Mouse (Mus musculus): ENCODE measurements around the gene Msto1. TPM values are rescaled to one million over a fixed set of nuclear protein-coding genes. Genes with fewer than 3 reads are reported as not detected.

Msto1 gene
- polyA plus RNA-seq, 1 experiment from 2014 or later, result 50.1 TPM

GRCm38 (mm10) chr3:88862129-88862528 lies 51.7 kb downstream of the Msto1 start:
- WGBS, result 97% methylated on average over 3 of the region's 3 CpGs
- H3K9me3 ChIP-seq (ENCODE audit: control insufficient read depth, low read length), result no peaks in the 10 kb centered on the region

DNA sequence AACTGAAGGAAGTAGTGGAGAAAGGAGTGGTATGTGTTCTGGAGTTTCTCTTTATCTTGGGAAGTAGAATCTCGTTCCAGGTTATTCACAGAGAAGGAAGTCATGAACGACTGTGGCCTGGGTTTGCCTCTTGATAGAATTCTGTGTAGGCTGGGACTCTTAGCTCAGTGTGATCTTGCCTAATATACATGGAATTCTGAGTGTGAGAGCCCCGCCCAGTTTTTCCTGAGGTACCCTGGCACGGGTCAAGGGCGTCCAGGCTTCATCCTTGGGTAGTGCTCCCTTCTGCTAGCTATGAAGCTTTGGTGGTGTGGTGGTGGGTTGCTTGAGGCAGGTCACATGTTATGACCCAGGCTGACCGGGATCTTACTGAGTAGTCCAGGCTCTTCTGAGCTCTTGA lies 58.0 kb downstream of the Msto1 start:
- DNase-seq (ENCODE audit: low spot score) (no peak), ATAC-seq (ENCODE audit: low FRiP score) (no peak)
- no peak overlapping the region for H3K27ac ChIP-seq
- no peak overlapping the region for H3K9ac ChIP-seq
- no peak overlapping the region for H3K4me3 ChIP-seq (replicated peaks; ENCODE audit: low read length)
- no peaks in the 10 kb centered on the region for H3K9me3 ChIP-seq (ENCODE audit: control insufficient read depth, low read length)
- no peak overlapping the region for H3K4me2 ChIP-seq (replicated peaks)
- no peaks in the 10 kb centered on the region for H3K27me3 ChIP-seq (ENCODE audit: control insufficient read depth, insufficient read depth, low read length)
- peaks cover 70% of the 10 kb centered on the region for H3K36me3 ChIP-seq (replicated peaks; ENCODE audit: control insufficient read depth, insufficient read depth)
- WGBS, result 95% methylated on average over 6 of the region's 6 CpGs
- no peaks in the 10 kb centered on the region for H3K4me1 ChIP-seq (replicated peaks; ENCODE audit: control insufficient read depth, insufficient read depth, low read length)

More at GRCm38 (mm10) chr3:88862129-88862528, 51.7 kb downstream of the Msto1 start:
- no peak overlapping the region for H3K4me2 ChIP-seq (replicated peaks)
- no peak for ATAC-seq (ENCODE audit: low FRiP score)
- no peak overlapping the region for H3K27ac ChIP-seq
- H3K27me3 ChIP-seq (ENCODE audit: control insufficient read depth, insufficient read depth, low read length), result no peaks in the 10 kb centered on the region
- no peak for DNase-seq (ENCODE audit: low spot score)
- no peaks in the 10 kb centered on the region for H3K4me1 ChIP-seq (replicated peaks; ENCODE audit: control insufficient read depth, insufficient read depth, low read length)
- no peak overlapping the region for H3K9ac ChIP-seq
- peaks cover 87% of the 10 kb centered on the region for H3K36me3 ChIP-seq (replicated peaks; ENCODE audit: control insufficient read depth, insufficient read depth)
- H3K4me3 ChIP-seq (replicated peaks; ENCODE audit: low read length), result no peak overlapping the region

Other genes starting within 250 kb of the Msto1 start
- gene Khdc4, start 228.2 kb downstream of the Msto1 start, polyA plus RNA-seq (2014; fragmentation: Nextera tagmentation; extraction: Ambion mirVana), result 79.3 and 86.7 TPM in 2 replicates
- gene Rit1, start 197.2 kb downstream of the Msto1 start, polyA plus RNA-seq (2014; fragmentation: Nextera tagmentation; extraction: Ambion mirVana), result 66.4 and 66.6 TPM in 2 replicates
- gene Syt11, start 138.8 kb downstream of the Msto1 start, polyA plus RNA-seq (2014; fragmentation: Nextera tagmentation; extraction: Ambion mirVana), result 207 and 233 TPM in 2 replicates
- 14.8 and 17.7 TPM in 2 replicates for gene Gon4l, start 78.8 kb downstream of the Msto1 start, polyA plus RNA-seq (2014; fragmentation: Nextera tagmentation; extraction: Ambion mirVana)
- 20.0 and 21.4 TPM in 2 replicates for gene Ash1l, start 36.6 kb upstream of the Msto1 start, polyA plus RNA-seq (2014; fragmentation: Nextera tagmentation; extraction: Ambion mirVana)
- gene Dap3, start 37.2 kb upstream of the Msto1 start, polyA plus RNA-seq (2014; fragmentation: Nextera tagmentation; extraction: Ambion mirVana), result 120 and 125 TPM in 2 replicates
- 95.7 and 117 TPM in 2 replicates for gene Rusc1, start 179.3 kb upstream of the Msto1 start, polyA plus RNA-seq (2014; fragmentation: Nextera tagmentation; extraction: Ambion mirVana)
- not detected in 2 replicates for gene Gm43738, start 187.1 kb upstream of the Msto1 start, polyA plus RNA-seq (2014; fragmentation: Nextera tagmentation; extraction: Ambion mirVana)
- gene Fdps, start 188.0 kb upstream of the Msto1 start, polyA plus RNA-seq (2014; fragmentation: Nextera tagmentation; extraction: Ambion mirVana), result 416 and 468 TPM in 2 replicates
- gene Pklr, start 222.1 kb upstream of the Msto1 start, polyA plus RNA-seq (2014; fragmentation: Nextera tagmentation; extraction: Ambion mirVana), result 0.11 TPM in 1 of 2 replicates, not detected in the other
- 29.9 and 36.8 TPM in 2 replicates for gene Hcn3, start 246.2 kb upstream of the Msto1 start, polyA plus RNA-seq (2014; fragmentation: Nextera tagmentation; extraction: Ambion mirVana)

All from hindbrain, embryonic 14.5 days (tissue).